Mouse (Mus musculus) MEL (cell line): ENCODE measurements at regions not wholly inside any gene's neighbourhood (a gene's known extent, or its start where the extent isn't known, plus 50 kb on each side); places are given as distances from the start of the nearest gene placed in this dataset.

Experiments
- DNase-seq: peaks from one replicate; pipeline ENCODE4 v3.0.0; 2011; ENCODE audit warnings: low read depth, low spot score
- H3K27ac ChIP-seq: 2 replicates; pipeline ENCODE4 v1.5.1; 2012; ENCODE audit warnings: low read depth, mild to moderate bottlenecking, control low read depth, low read length, moderate library complexity; ENCODE audit not compliant: control insufficient read depth
- H3K27me3 ChIP-seq, 2 experiments: fragments of 150-350 bp in 1 of 2; sonication (generic) in 1 of 2; 2 replicates each; pipeline ENCODE4 v1.6.1; 2012; ENCODE audit warnings: low read length in 2 of 2, mild to moderate bottlenecking in 2 of 2, improper control_type of control experiment in 1 of 2, moderate library complexity in 1 of 2; ENCODE audit not compliant: insufficient read depth in 2 of 2, control insufficient read depth in 1 of 2
- H3K36me3 ChIP-seq, 2 experiments: 2 replicates each; pipeline ENCODE4 v1.6.1; 2012 to 2014; ENCODE audit warnings: low read length in 2 of 2, improper control_type of control experiment in 1 of 2, inconsistent platforms in 1 of 2, mild to moderate bottlenecking in 1 of 2; ENCODE audit not compliant: insufficient read depth in 2 of 2, control insufficient read depth in 1 of 2
- H3K4me1 ChIP-seq, 2 experiments: fragments of 150-350 bp in 1 of 2; sonication (generic) in 1 of 2; 2 replicates each; pipeline ENCODE4 v1.6.1; 2012; ENCODE audit warnings: low read length in 2 of 2, improper control_type of control experiment in 1 of 2, mild to moderate bottlenecking in 1 of 2; ENCODE audit not compliant: insufficient read depth in 2 of 2, control insufficient read depth in 1 of 2
- H3K4me3 ChIP-seq, 2 experiments: fragments of 150-350 bp in 1 of 2; sonication (generic) in 1 of 2; 2 replicates each; pipeline ENCODE4 v1.5.1; 2012; ENCODE audit warnings: low read depth in 2 of 2, low read length in 2 of 2, mild to moderate bottlenecking in 2 of 2, moderate library complexity in 2 of 2, control low read depth in 1 of 2, improper control_type of control experiment in 1 of 2; ENCODE audit not compliant: control insufficient read depth in 1 of 2, insufficient read depth in 1 of 2
- H3K79me2 ChIP-seq: 2 replicates; pipeline ENCODE4 v1.6.1; 2012; ENCODE audit warnings: mild to moderate bottlenecking, low read length, moderate library complexity; ENCODE audit not compliant: control insufficient read depth, poor library complexity, insufficient read depth
- H3K9ac ChIP-seq: 2 replicates; pipeline ENCODE4 v1.6.1; 2012; ENCODE audit warnings: low read depth, mild to moderate bottlenecking, control low read depth, low read length, moderate library complexity; ENCODE audit not compliant: control insufficient read depth, poor library complexity, severe bottlenecking
- H3K9me3 ChIP-seq: fragments of 150-350 bp; sonication (generic); replicated peaks from 2 replicates; pipeline ENCODE4 v1.6.1; 2012; ENCODE audit warnings: mild to moderate bottlenecking, low read length, improper control_type of control experiment, moderate library complexity; ENCODE audit not compliant: insufficient read depth
- BHLHE40 ChIP-seq: IDR thresholded peaks from 2 replicates; pipeline ENCODE4 v1.6.1; 2012; ENCODE audit warnings: low read depth, mild to moderate bottlenecking, inconsistent platforms, low read length, improper control_type of control experiment, borderline replicate concordance
- CHD1 ChIP-seq: IDR thresholded peaks from 2 replicates; pipeline ENCODE4 v1.6.1; 2012; ENCODE audit warnings: low read depth, mild to moderate bottlenecking, inconsistent platforms, low read length, improper control_type of control experiment
- CTCF ChIP-seq, 3 experiments: IDR thresholded peaks in 2 of 3; conservative IDR thresholded peaks in 1 of 3; 2 replicates each; pipeline ENCODE4 v1.5.1; 2011 to 2012; ENCODE audit warnings: low read length in 3 of 3, low read depth in 2 of 3, mild to moderate bottlenecking in 2 of 3, improper control_type of control experiment in 1 of 3, inconsistent platforms in 1 of 3, mixed read lengths in 1 of 3, moderate library complexity in 1 of 3; ENCODE audit not compliant: control insufficient read depth in 1 of 3, insufficient read depth in 1 of 3, poor library complexity in 1 of 3, severe bottlenecking in 1 of 3
- ELF1 ChIP-seq: IDR thresholded peaks from 2 replicates; pipeline ENCODE4 v1.6.1; 2014; ENCODE audit warnings: low read depth, mild to moderate bottlenecking, inconsistent platforms, low read length, improper control_type of control experiment, moderate library complexity
- EP300 ChIP-seq, 2 experiments: IDR thresholded peaks; 2 replicates each; pipeline ENCODE4 v1.6.1; 2011; ENCODE audit warnings: improper control_type of control experiment in 2 of 2, low read length in 2 of 2, low read depth in 1 of 2, mild to moderate bottlenecking in 1 of 2
- HCFC1 ChIP-seq: IDR thresholded peaks from 2 replicates; pipeline ENCODE4 v1.6.1; 2012; ENCODE audit warnings: low read depth, mild to moderate bottlenecking, inconsistent platforms, low read length, improper control_type of control experiment, moderate library complexity
- KAT2A ChIP-seq: conservative IDR thresholded peaks from 2 replicates; pipeline ENCODE4 v1.6.1; 2012; ENCODE audit warnings: low read depth, low read length, improper control_type of control experiment, inconsistent platforms
- MAFK ChIP-seq: IDR thresholded peaks from 2 replicates; pipeline ENCODE4 v1.6.1; 2011; ENCODE audit warnings: low read depth, mild to moderate bottlenecking, low read length, improper control_type of control experiment, borderline replicate concordance
- MAX ChIP-seq: IDR thresholded peaks from 2 replicates; pipeline ENCODE4 v1.6.1; 2011; ENCODE audit warnings: low read length, improper control_type of control experiment
- MEF2A ChIP-seq: IDR thresholded peaks from 2 replicates; pipeline ENCODE4 v1.6.1; 2014; ENCODE audit warnings: low read depth, mild to moderate bottlenecking, inconsistent platforms, low read length, improper control_type of control experiment; ENCODE audit not compliant: poor library complexity, insufficient replicate concordance, severe bottlenecking; ENCODE audit errors: extremely low read depth
- NRF1 ChIP-seq: IDR thresholded peaks from 2 replicates; pipeline ENCODE4 v1.6.1; 2014; ENCODE audit warnings: low read depth, mild to moderate bottlenecking, inconsistent platforms, low read length, improper control_type of control experiment, moderate library complexity; ENCODE audit not compliant: poor library complexity, insufficient read depth, severe bottlenecking
- POLR2AphosphoS2 ChIP-seq: IDR thresholded peaks from 2 replicates; pipeline ENCODE4 v1.6.1; 2011; ENCODE audit warnings: low read length, improper control_type of control experiment
- RAD21 ChIP-seq: IDR thresholded peaks from 2 replicates; pipeline ENCODE4 v1.6.1; 2011; ENCODE audit warnings: mild to moderate bottlenecking, low read depth, low read length, improper control_type of control experiment
- RCOR1 ChIP-seq: IDR thresholded peaks from 2 replicates; pipeline ENCODE4 v1.6.1; 2012; ENCODE audit warnings: low read depth, mild to moderate bottlenecking, inconsistent platforms, low read length, improper control_type of control experiment
- SIN3A ChIP-seq: IDR thresholded peaks from 2 replicates; pipeline ENCODE4 v1.6.1; 2012; ENCODE audit warnings: low read length, improper control_type of control experiment, inconsistent platforms
- SMC3 ChIP-seq: IDR thresholded peaks from 2 replicates; pipeline ENCODE4 v1.6.1; 2011; ENCODE audit warnings: low read depth, low read length, improper control_type of control experiment
- TCF12 ChIP-seq: IDR thresholded peaks from 2 replicates; pipeline ENCODE4 v1.6.1; 2014; ENCODE audit warnings: low read depth, mild to moderate bottlenecking, inconsistent platforms, low read length, improper control_type of control experiment, moderate library complexity
- UBTF ChIP-seq: IDR thresholded peaks from 2 replicates; pipeline ENCODE4 v1.6.1; 2012; ENCODE audit warnings: low read depth, mild to moderate bottlenecking, inconsistent platforms, low read length, improper control_type of control experiment, moderate library complexity, borderline replicate concordance; ENCODE audit not compliant: insufficient read depth
- USF1 ChIP-seq: IDR thresholded peaks from 2 replicates; pipeline ENCODE4 v1.6.1; 2014; ENCODE audit warnings: low read depth, mild to moderate bottlenecking, inconsistent platforms, low read length, improper control_type of control experiment, moderate library complexity
- ZC3H11A ChIP-seq: IDR thresholded peaks from 2 replicates; pipeline ENCODE4 v1.6.1; 2012; ENCODE audit warnings: low read depth, mild to moderate bottlenecking, inconsistent platforms, low read length, improper control_type of control experiment
- ZKSCAN1 ChIP-seq: IDR thresholded peaks from 2 replicates; pipeline ENCODE4 v1.6.1; 2012; ENCODE audit warnings: low read depth, mild to moderate bottlenecking, inconsistent platforms, low read length, improper control_type of control experiment, moderate library complexity
- ZMIZ1 ChIP-seq: IDR thresholded peaks from 2 replicates; pipeline ENCODE4 v1.6.1; 2012; ENCODE audit warnings: low read depth, mild to moderate bottlenecking, inconsistent platforms, low read length, improper control_type of control experiment, moderate library complexity

DNA sequence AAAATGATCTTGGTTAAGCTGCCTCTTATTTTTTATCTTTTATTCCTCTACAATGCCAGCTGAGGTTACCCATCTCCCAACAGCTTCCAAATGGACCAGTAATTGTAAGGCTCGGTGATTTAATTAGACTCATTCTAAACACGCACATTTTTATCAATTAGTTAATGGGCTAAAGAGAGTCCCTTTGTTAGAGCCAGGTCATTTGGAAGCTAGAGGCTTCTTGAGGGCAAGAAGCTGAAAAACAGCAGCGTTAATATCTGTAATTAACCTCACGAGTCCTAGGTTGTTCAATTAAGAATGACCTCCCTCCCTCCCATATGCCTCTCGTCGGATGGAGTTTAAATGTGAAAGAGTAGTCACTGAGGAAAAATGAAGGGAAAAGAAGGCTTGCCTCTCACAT is 66.5 kb downstream of the Otx2 start:
- Histone ChIP-seq H3K79me2 (no peaks in the 10 kb centered on the region), H3K4me1 (no peaks in the 10 kb centered on the region), H3K9me3 (no peaks in the 10 kb centered on the region), H3K9ac (no peak overlapping the region), H3K4me3 (no peak overlapping the region), H3K36me3 (no peaks in the 10 kb centered on the region), H3K27me3 (no peaks in the 10 kb centered on the region), H3K27ac (no peak overlapping the region)
- TF ChIP-seq USF1 (no peak), MEF2A (no peak), ZMIZ1 (no peak), MAX (no peak), ZKSCAN1 (no peak), TCF12 (no peak), SMC3 (no peak), SIN3A (no peak), RAD21 (no peak), MAFK (no peak), HCFC1 (no peak), NRF1 (no peak)
- no peak for DNase-seq

DNA sequence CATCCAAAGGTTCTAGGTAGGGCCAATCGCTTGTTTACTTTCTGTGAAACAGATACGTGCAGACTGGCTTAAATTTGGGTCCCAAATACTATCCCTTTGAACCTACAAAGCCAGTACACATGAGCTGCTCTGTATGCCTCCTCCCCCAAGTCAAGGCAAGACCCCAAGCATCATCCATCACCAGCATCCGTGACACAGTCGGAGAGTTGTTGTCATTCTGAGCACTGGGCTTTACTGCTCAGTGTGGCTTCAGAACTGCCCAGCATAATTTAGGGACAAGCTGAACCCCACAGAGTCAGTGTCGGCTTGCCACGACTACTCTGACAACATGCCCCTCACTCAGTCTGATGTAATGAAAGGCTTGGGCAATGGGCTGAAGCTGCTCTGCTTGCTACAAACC is 70.1 kb downstream of the Otx2 start:
- DNase-seq = no peak
- H3K4me1 ChIP-seq = no peaks in the 10 kb centered on the region
- TF ChIP-seq RCOR1 (no peak), RAD21 (no peak), BHLHE40 (no peak), UBTF (no peak), KAT2A (no peak), ELF1 (no peak), HCFC1 (no peak), MEF2A (no peak), CHD1 (no peak), ZC3H11A (no peak), USF1 (no peak), MAX (no peak), POLR2AphosphoS2 (no peak), CTCF (IDR thresholded peaks at IDR 0.05 in 2 of 3, conservative IDR thresholded peaks at IDR 0.05 in 1 of 3; ENCODE audit: control insufficient read depth in 1 of 3, insufficient read depth in 1 of 3, low read depth in 2 of 3, low read length in 3 of 3, poor library complexity in 1 of 3, severe bottlenecking in 1 of 3) (no peak), EP300 (IDR thresholded peaks at IDR 0.05; ENCODE audit: low read depth in 1 of 2, low read length in 2 of 2) (no peak)
- H3K27ac ChIP-seq = no peak overlapping the region
- H3K4me3 ChIP-seq = no peak overlapping the region
- no peaks in the 10 kb centered on the region for H3K9me3 ChIP-seq
- H3K36me3 ChIP-seq = no peaks in the 10 kb centered on the region
- peaks cover 0 to 2% of the 10 kb centered on the region in 2 experiments; a peak in 2 of 4 replicates for H3K27me3 ChIP-seq
- no peaks in the 10 kb centered on the region for H3K79me2 ChIP-seq
- H3K9ac ChIP-seq = no peak overlapping the region
